Mouse (Mus musculus) liver, embryonic 16.5 days (tissue): Measurements from ENCODE around the gene Nek11. TPM values are rescaled to one million over a fixed set of nuclear protein-coding genes. Genes with fewer than 3 reads are reported as not detected.

Source experiments
- ATAC-seq: fragments of 200-750 bp; cut with Nextera tagmentation; 2 replicates; pipeline ENCODE4 v1.8.0; 2017; ENCODE audit warnings: low read depth, mild to moderate bottlenecking, moderate number of reproducible peaks, moderate library complexity
- H3K27ac ChIP-seq: fragments of 300-500 bp; sonication (generic); 2 replicates; pipeline ENCODE4 v1.5.1; 2014; ENCODE audit warnings: mild to moderate bottlenecking, low read length
- H3K27me3 ChIP-seq: fragments of 300-500 bp; sonication (generic); 2 replicates; pipeline ENCODE4 v1.6.1; 2014; ENCODE audit warnings: low read depth, low read length, mixed read lengths; ENCODE audit not compliant: control insufficient read depth, insufficient read depth
- H3K36me3 ChIP-seq: fragments of 300-500 bp; sonication (generic); 2 replicates; pipeline ENCODE4 v1.6.1; 2014; ENCODE audit warnings: mild to moderate bottlenecking; ENCODE audit not compliant: control insufficient read depth, insufficient read depth
- H3K4me1 ChIP-seq: fragments of 300-500 bp; sonication (generic); 2 replicates; pipeline ENCODE4 v1.6.1; 2014; ENCODE audit warnings: low read depth, low read length, mixed read lengths; ENCODE audit not compliant: control insufficient read depth
- H3K4me2 ChIP-seq: fragments of 300-500 bp; sonication (generic); 2 replicates; pipeline ENCODE4 v1.6.1; 2014; ENCODE audit warnings: low read depth, low read length, mixed read lengths
- H3K4me3 ChIP-seq: fragments of 300-500 bp; sonication (generic); 2 replicates; pipeline ENCODE4 v1.5.1; 2014; ENCODE audit warnings: low read depth, mild to moderate bottlenecking, low read length
- H3K9ac ChIP-seq: fragments of 300-500 bp; sonication (generic); 2 replicates; pipeline ENCODE4 v1.6.1; 2014; ENCODE audit warnings: low read depth, low read length
- H3K9me3 ChIP-seq: fragments of 300-500 bp; sonication (generic); replicated peaks from 2 replicates; pipeline ENCODE4 v1.6.1; 2016; ENCODE audit warnings: low read length; ENCODE audit not compliant: control insufficient read depth
- WGBS: fragments of 180-500 bp; shearing (Covaris S2); extraction: QIAGEN DNeasy Blood & Tissue Kit; methylation state at CpG from one replicate; pipeline ENCODE4 v1.1.7; 2014; ENCODE audit not compliant: insufficient replicate concordance; 5-methylcytosine and 5-hydroxymethylcytosine counted together
- polyA plus RNA-seq: library from polyadenylated mRNA; unstranded; fragments of >200 nt; fragmentation: Nextera tagmentation; extraction: Ambion mirVana; gene quantifications from 2 replicates; pipeline ENCODE4 v1.2.1, GENCODE M21; 2015

Gene Nek11
- polyA plus RNA-seq, 1 experiment from 2014 or later, result not detected

DNA sequence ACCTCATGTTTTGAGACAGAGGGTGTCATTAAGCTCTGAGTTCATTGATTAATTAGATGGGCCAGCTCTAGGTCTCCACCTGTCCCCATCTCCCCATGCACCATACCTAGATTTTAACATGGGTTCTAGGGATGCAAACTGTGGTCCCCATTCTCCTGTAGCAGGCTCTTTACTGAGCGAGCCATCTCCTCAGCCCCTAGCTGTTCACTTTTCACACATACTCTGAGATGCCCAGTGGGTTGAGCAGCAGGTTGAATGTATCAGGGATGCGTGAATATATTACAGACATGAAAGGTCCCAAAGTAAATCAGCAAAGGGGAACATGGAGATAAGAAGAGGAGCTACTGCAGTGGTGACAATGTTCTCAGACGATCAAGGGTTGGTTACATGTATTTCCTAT lies 52.8 kb downstream of the Nek11 start:
- no peak for ATAC-seq
- WGBS, result 59% methylated on average over 3 of the region's 3 CpGs
- Histone ChIP-seq H3K9ac (no peak overlapping the region), H3K4me2 (no peak overlapping the region), H3K36me3 (no peaks in the 10 kb centered on the region), H3K27ac (no peak overlapping the region), H3K4me1 (no peaks in the 10 kb centered on the region), H3K9me3 (no peaks in the 10 kb centered on the region), H3K27me3 (no peaks in the 10 kb centered on the region), H3K4me3 (no peak overlapping the region)

DNA sequence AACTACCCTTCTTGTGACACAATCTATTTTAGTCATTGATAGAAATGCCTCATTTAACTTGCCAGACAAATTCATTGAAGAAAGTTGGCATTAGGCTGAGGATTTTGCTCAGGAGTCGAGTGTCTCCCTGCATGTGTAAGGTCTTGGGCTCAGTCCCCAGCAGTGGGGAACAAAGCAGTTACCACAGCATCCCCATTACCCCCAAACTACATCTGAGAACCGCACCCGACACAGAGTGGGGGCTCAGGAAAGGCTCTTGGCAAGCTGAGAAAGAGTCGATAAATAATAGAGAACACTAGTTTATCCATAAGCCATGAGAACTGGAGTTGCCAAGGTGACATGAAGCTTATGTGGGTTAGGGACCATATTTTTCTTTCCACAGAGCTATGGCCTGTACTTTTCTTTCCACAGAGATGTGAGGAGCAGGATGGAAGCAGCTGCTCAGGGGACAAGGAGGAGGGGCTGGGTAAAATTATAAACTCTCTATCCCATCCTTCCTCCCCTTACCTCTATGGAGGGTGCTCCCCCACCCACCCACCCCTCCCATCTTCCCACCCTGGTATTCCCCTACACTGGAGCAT lies 62.8 kb downstream of the Nek11 start:
- no peaks in the 10 kb centered on the region for H3K4me1 ChIP-seq
- H3K9me3 ChIP-seq, result no peaks in the 10 kb centered on the region
- ATAC-seq, result no peak
- H3K4me3 ChIP-seq, result no peak overlapping the region
- no peak overlapping the region for H3K4me2 ChIP-seq
- no peaks in the 10 kb centered on the region for H3K27me3 ChIP-seq
- 56% methylated on average over 4 of the region's 4 CpGs for WGBS
- no peaks in the 10 kb centered on the region for H3K36me3 ChIP-seq
- no peak overlapping the region for H3K9ac ChIP-seq
- H3K27ac ChIP-seq, result no peak overlapping the region

DNA sequence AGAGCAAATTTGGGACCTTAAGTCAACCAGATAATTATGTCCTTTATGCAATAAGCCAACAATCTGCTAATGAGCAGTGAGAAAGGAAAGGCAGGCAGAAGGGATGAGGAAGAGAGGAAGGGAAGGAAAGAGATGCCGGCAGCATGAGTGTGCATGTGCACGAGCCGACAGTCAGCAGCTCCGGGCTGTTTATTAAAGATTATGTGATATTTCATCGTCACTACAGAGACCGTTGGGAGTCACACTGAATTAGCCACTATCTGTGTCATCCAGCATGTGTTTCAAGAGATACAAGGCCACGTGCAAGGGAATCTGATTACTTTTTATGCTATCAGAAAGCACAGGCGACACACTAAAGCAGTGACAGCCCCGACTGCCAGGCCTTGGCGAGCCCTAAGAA lies 73.5 kb downstream of the Nek11 start:
- H3K27me3 ChIP-seq, result no peaks in the 10 kb centered on the region
- H3K4me2 ChIP-seq, result no peak overlapping the region
- H3K4me3 ChIP-seq, result no peak overlapping the region
- H3K4me1 ChIP-seq, result no peaks in the 10 kb centered on the region
- no peak overlapping the region for H3K27ac ChIP-seq
- no peaks in the 10 kb centered on the region for H3K36me3 ChIP-seq
- no peak overlapping the region for H3K9ac ChIP-seq
- WGBS, result 68% methylated on average over 10 of the region's 10 CpGs
- no peaks in the 10 kb centered on the region for H3K9me3 ChIP-seq
- ATAC-seq, result no peak

DNA sequence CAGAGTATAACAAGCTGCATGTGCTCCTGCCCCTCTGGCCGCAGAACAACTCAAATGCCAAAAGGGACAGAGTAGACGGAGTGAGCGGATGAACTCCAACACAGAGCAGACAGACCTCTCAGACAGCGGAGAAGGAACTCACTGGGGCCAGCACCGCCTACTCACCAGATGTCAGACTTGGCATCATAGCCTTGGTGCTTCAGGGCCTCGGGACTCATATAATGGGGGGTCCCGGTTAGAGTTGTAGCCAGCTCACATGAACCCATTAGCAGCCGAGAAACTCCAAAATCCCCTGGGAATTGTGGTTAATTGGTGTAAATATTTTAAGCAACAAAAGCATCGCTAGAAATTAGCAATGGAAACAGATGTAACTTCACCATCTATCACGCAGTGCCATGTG lies 82.1 kb downstream of the Nek11 start:
- H3K4me3 ChIP-seq, result no peak overlapping the region
- no peaks in the 10 kb centered on the region for H3K9me3 ChIP-seq
- no peak overlapping the region for H3K27ac ChIP-seq
- WGBS, result 68% methylated on average over 10 of the region's 10 CpGs
- no peaks in the 10 kb centered on the region for H3K36me3 ChIP-seq
- H3K4me1 ChIP-seq, result no peaks in the 10 kb centered on the region
- no peak overlapping the region for H3K9ac ChIP-seq
- H3K27me3 ChIP-seq, result no peaks in the 10 kb centered on the region
- no peak overlapping the region for H3K4me2 ChIP-seq
- no peak for ATAC-seq

DNA sequence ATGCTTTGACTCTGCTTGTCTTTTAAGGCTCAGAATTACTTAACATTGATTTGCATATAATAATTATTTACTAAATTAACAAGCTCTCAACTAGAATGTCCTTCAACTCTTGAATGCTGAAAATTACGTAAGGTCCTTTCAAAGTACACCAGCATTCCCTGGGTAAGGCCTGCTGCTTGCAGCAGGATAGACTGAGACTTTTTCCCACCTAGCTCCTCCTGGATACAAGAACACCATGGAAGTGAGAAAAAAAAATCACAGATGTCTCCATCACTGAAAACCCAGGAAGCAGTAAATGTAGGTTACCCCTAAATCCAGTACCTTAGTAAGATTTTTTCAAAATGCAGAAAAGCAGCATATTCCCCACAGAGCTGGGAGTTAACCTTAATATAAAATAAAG lies 82.6 kb downstream of the Nek11 start:
- H3K4me1 ChIP-seq, result no peaks in the 10 kb centered on the region
- WGBS, result 56% methylated on average over 1 of the region's 1 CpGs
- H3K9ac ChIP-seq, result no peak overlapping the region
- no peaks in the 10 kb centered on the region for H3K27me3 ChIP-seq
- H3K36me3 ChIP-seq, result no peaks in the 10 kb centered on the region
- ATAC-seq, result no peak
- H3K27ac ChIP-seq, result no peak overlapping the region
- H3K4me2 ChIP-seq, result no peak overlapping the region
- no peaks in the 10 kb centered on the region for H3K9me3 ChIP-seq
- H3K4me3 ChIP-seq, result no peak overlapping the region

DNA sequence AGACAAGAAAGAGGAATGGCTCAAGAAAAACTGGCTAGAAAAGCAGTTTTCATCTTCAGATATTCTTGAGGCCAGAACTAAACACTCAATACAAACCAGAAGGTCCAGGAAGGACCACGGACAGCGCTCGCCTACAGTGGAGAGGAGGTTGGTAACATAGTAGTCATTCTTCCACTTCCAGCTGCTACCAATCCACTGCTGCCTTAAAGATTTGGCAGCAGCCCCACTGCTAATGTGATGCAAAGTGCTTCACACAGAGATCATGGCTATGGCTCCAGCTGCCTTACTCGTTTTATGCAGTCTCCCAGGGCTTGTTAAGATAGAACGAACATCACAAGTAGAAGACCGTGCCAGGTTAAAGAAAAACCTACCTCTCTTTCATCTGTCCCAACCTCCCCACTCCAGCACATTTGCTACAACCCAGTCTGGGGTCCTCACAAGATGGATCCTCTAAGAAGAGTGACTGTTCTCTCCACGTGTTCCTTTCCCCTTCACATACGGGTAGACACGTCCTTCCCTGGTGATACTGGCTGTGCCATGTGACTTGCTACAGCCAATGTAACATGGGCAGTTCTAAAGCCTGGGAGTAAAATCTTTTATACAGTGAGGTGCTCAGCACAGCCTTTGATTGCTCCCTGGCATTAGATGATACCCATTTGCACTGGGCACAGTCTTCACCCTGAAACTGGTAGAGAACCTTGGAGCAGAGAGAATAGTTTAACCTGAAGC lies 85.6 kb downstream of the Nek11 start:
- no peak for ATAC-seq
- no peaks in the 10 kb centered on the region for H3K27me3 ChIP-seq
- H3K9me3 ChIP-seq, result no peaks in the 10 kb centered on the region
- no peaks in the 10 kb centered on the region for H3K4me1 ChIP-seq
- no peak overlapping the region for H3K9ac ChIP-seq
- no peak overlapping the region for H3K4me2 ChIP-seq
- H3K36me3 ChIP-seq, result no peaks in the 10 kb centered on the region
- H3K27ac ChIP-seq, result no peak overlapping the region
- H3K4me3 ChIP-seq, result no peak overlapping the region
- 29% methylated on average over 9 of the region's 9 CpGs for WGBS

DNA sequence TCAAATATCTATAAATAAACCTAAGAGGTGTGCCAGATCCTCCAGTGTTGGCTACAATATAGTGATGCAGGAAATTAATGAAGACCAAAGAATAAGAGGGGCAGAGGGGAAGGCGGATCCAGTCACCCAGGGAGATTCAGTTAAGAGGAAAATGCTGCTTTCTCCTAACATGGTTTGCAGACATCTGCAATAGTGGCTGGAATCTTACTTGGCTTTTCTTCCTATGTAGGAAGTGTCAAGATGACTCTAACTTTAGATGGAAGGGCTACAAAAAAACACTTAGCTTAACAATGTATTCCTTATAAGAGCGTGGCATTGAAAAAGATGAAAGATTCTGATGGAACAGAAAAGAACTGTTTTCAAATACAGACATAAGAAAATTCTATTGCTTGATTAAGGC lies 89.3 kb downstream of the Nek11 start:
- H3K9me3 ChIP-seq, result no peaks in the 10 kb centered on the region
- no peak overlapping the region for H3K4me3 ChIP-seq
- no peaks in the 10 kb centered on the region for H3K4me1 ChIP-seq
- no peak overlapping the region for H3K4me2 ChIP-seq
- H3K27me3 ChIP-seq, result no peaks in the 10 kb centered on the region
- WGBS, result 58% methylated on average over 2 of the region's 2 CpGs
- no peak overlapping the region for H3K9ac ChIP-seq
- ATAC-seq, result no peak
- no peaks in the 10 kb centered on the region for H3K36me3 ChIP-seq
- H3K27ac ChIP-seq, result no peak overlapping the region

DNA sequence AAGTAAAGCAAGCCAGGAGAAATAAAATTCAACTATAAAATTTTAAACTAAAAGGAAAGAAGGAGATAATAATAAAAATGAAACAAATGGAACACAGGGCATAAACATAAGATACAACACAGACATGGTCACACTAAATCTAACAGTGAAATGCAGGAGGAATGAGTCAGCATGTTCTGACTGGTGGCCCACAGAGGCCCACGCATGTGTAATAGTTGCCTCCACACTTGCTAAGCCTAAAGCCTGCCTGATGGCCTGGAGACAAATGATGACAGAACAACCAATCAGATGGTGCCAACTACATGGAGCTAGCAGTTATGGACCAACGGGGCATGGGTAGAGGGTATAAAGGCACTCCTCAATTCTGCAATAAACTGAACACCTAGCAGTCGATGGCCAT lies 93.1 kb downstream of the Nek11 start:
- no peak overlapping the region for H3K4me2 ChIP-seq
- no peaks in the 10 kb centered on the region for H3K36me3 ChIP-seq
- 61% methylated on average over 3 of the region's 3 CpGs for WGBS

DNA sequence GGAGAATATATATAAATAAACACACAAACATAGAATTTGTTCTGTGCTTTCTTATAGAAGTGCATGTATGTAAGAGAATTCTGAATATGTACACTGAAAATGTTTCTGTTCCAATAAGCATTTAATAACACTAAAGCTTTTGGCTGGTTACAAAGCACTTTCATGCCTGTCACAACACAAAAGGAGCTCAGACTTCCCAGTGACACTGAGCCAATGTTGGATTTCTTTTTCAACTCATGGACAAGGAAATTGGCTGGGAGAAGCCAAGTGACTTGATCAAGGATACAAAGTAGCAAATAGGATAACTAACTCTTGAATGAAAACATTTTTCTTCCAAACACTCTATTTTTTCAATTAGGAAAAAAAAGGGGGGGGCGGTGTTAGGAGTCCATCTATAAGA lies 93.9 kb downstream of the Nek11 start:
- Histone ChIP-seq H3K9ac (no peak overlapping the region), H3K36me3 (no peaks in the 10 kb centered on the region), H3K4me3 (no peak overlapping the region), H3K4me1 (no peaks in the 10 kb centered on the region), H3K9me3 (peaks cover 3% of the 10 kb centered on the region), H3K27ac (no peak overlapping the region), H3K27me3 (no peaks in the 10 kb centered on the region), H3K4me2 (no peak overlapping the region)
- 56% methylated on average over 1 of the region's 1 CpGs for WGBS
- no peak for ATAC-seq

More for the DNA sequence above, 93.1 kb downstream of the Nek11 start:
- Histone ChIP-seq H3K27me3 (no peaks in the 10 kb centered on the region), H3K4me1 (no peaks in the 10 kb centered on the region), H3K4me3 (no peak overlapping the region), H3K27ac (no peak overlapping the region), H3K9me3 (no peaks in the 10 kb centered on the region), H3K9ac (no peak overlapping the region)
- ATAC-seq, result no peak
